Mouse (Mus musculus): Measurements from ENCODE around the gene Lonp1. TPM values are rescaled to one million over a fixed set of nuclear protein-coding genes. Genes with fewer than 3 reads are reported as not detected.
"Not testable (repeated sequence)": the region's sequence is repeated elsewhere in the genome, so short reads cannot be mapped to it uniquely, and the experiment has no call there.

Gene Lonp1
- polyA plus RNA-seq, 1 experiment from 2014 or later = 45.4 TPM

- not testable (repeated sequence) for H3K27me3 ChIP-seq (replicated peaks; ENCODE audit: control insufficient read depth, insufficient read depth, low read length); H3K9ac ChIP-seq (ENCODE audit: low read depth, low read length); ATAC-seq; H3K36me3 ChIP-seq (ENCODE audit: control insufficient read depth, insufficient read depth, low read length); H3K9me3 ChIP-seq (ENCODE audit: control insufficient read depth, low read length); H3K4me2 ChIP-seq (ENCODE audit: low read length); H3K27ac ChIP-seq (ENCODE audit: low read depth, low read length); H3K4me3 ChIP-seq (ENCODE audit: low read length)
- peaks cover 12% of the 10 kb centered on the region for H3K4me1 ChIP-seq (ENCODE audit: control insufficient read depth, insufficient read depth, low read depth, low read length)
- WGBS = 91% methylated on average over 27 of the region's 27 CpGs
These were observed 3.4 kb upstream of the Lonp1 start for GRCm38 (mm10) chr17:56629800-56630781.

DNA sequence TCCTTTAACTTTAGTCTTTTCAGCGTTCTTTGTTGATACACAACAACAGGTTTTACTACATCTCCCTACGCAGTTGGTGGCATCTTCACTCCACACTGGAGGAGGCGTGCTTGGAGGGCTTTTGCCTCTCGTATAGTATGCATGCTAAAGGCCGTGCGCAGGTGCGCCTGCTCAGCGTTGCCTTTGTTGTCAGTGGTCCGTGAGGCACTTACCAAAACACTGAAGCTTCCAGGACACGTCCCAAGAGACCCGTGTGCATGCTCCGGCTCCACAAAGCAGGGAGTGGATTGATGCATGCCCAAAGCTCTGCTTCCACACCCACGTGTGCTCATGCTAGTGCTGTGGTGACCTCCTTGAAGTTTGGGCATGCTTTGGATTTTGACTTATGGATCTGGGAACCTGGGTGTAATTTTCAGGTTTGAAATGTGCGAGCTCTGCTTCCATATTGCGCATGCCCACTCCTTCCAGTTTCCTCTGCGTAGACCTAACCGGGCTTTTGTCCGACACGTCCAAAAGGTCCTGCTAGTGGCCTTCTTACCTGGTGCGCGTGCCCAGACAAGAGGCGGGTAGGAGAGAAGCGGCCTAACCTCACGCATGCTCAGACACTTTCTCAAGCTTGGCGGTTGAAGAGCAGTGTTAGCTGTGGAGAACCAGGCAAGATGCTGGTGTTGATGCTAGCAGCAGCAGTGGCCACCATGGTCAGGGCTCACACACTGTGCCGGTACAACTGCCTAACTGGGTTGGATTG lies 1.0 kb upstream of the Lonp1 start, which contains the start of gene Catsperd:
Gene Catsperd (plus strand): TSS at position 614 of the 748 bp plus-strand sequence.
- Histone ChIP-seq H3K9me3 (ENCODE audit: control insufficient read depth, low read length) (no peaks in the 10 kb centered on the region), H3K9ac (ENCODE audit: low read depth, low read length) (peak within 1 kb of the TSS; percentile 89), H3K36me3 (ENCODE audit: control insufficient read depth, insufficient read depth, low read length) (peaks cover 3% of the 10 kb centered on the region; the same call in 1 of the 2 replicates), H3K4me1 (ENCODE audit: control insufficient read depth, insufficient read depth, low read depth, low read length) (peaks cover 15% of the 10 kb centered on the region), H3K27ac (ENCODE audit: low read depth, low read length) (peak within 1 kb of the TSS; percentile 77), H3K27me3 (replicated peaks; ENCODE audit: control insufficient read depth, insufficient read depth, low read length) (no peaks in the 10 kb centered on the region), H3K4me2 (ENCODE audit: low read length) (peak within 1 kb of the TSS; percentile 78), H3K4me3 (ENCODE audit: low read length) (peak within 1 kb of the TSS; percentile 89)
- WGBS = 11% methylated on average over 26 of the region's 26 CpGs
- peak; percentile 66 for ATAC-seq

- 2% methylated on average over 32 of the region's 32 CpGs for WGBS
- peak overlapping the region; percentile 77 for H3K27ac ChIP-seq (ENCODE audit: low read depth, low read length)
These were observed 427 bp downstream of the Lonp1 start for GRCm38 (mm10) chr17:56626260-56626659.

GRCm38 (mm10) chr17:56625495-56625894 lies 1.2 kb downstream of the Lonp1 start:
- 88% methylated on average over 3 of the region's 3 CpGs for WGBS

More at GRCm38 (mm10) chr17:56626260-56626659, 427 bp downstream of the Lonp1 start:
- H3K27me3 ChIP-seq (replicated peaks; ENCODE audit: control insufficient read depth, insufficient read depth, low read length) = no peaks in the 10 kb centered on the region
- ATAC-seq = no peak; the same call in 1 of the 2 replicates
- H3K9ac ChIP-seq (ENCODE audit: low read depth, low read length) = peak overlapping the region; percentile 89
- H3K4me2 ChIP-seq (ENCODE audit: low read length) = peak overlapping the region; percentile 96
- no peaks in the 10 kb centered on the region for H3K9me3 ChIP-seq (ENCODE audit: control insufficient read depth, low read length)
- peaks cover 15% of the 10 kb centered on the region for H3K4me1 ChIP-seq (ENCODE audit: control insufficient read depth, insufficient read depth, low read depth, low read length)
- H3K36me3 ChIP-seq (ENCODE audit: control insufficient read depth, insufficient read depth, low read length) = peaks cover 10% of the 10 kb centered on the region
- peak overlapping the region; percentile 89 for H3K4me3 ChIP-seq (ENCODE audit: low read length)

GRCm38 (mm10) chr17:56617628-56618027 lies 9.1 kb downstream of the Lonp1 start:
- Histone ChIP-seq H3K4me2 (ENCODE audit: low read length) (no peak overlapping the region), H3K9ac (ENCODE audit: low read depth, low read length) (no peak overlapping the region), H3K4me1 (ENCODE audit: control insufficient read depth, insufficient read depth, low read depth, low read length) (peaks cover 13% of the 10 kb centered on the region), H3K9me3 (ENCODE audit: control insufficient read depth, low read length) (no peaks in the 10 kb centered on the region), H3K27me3 (replicated peaks; ENCODE audit: control insufficient read depth, insufficient read depth, low read length) (no peaks in the 10 kb centered on the region), H3K27ac (ENCODE audit: low read depth, low read length) (no peak overlapping the region), H3K4me3 (ENCODE audit: low read length) (no peak overlapping the region), H3K36me3 (ENCODE audit: control insufficient read depth, insufficient read depth, low read length) (peaks cover 42% of the 10 kb centered on the region)
- 95% methylated on average over 8 of the region's 8 CpGs for WGBS
- no peak for ATAC-seq

More at GRCm38 (mm10) chr17:56625495-56625894, 1.2 kb downstream of the Lonp1 start:
- peak overlapping the region; percentile 89; the same call in 1 of the 2 replicates for H3K4me3 ChIP-seq (ENCODE audit: low read length)
- peak overlapping the region; percentile 96 for H3K4me2 ChIP-seq (ENCODE audit: low read length)
- H3K9me3 ChIP-seq (ENCODE audit: control insufficient read depth, low read length) = no peaks in the 10 kb centered on the region
- H3K4me1 ChIP-seq (ENCODE audit: control insufficient read depth, insufficient read depth, low read depth, low read length) = peaks cover 15% of the 10 kb centered on the region
- H3K9ac ChIP-seq (ENCODE audit: low read depth, low read length) = no peak overlapping the region
- no peaks in the 10 kb centered on the region for H3K27me3 ChIP-seq (replicated peaks; ENCODE audit: control insufficient read depth, insufficient read depth, low read length)
- ATAC-seq = no peak
- H3K27ac ChIP-seq (ENCODE audit: low read depth, low read length) = no peak overlapping the region
- peaks cover 15% of the 10 kb centered on the region for H3K36me3 ChIP-seq (ENCODE audit: control insufficient read depth, insufficient read depth, low read length)

- no peak for ATAC-seq
- H3K9ac ChIP-seq (ENCODE audit: low read depth, low read length) = no peak overlapping the region
- 94% methylated on average over 3 of the region's 3 CpGs for WGBS
These were observed 10.0 kb downstream of the Lonp1 start for GRCm38 (mm10) chr17:56616725-56617124.

DNA sequence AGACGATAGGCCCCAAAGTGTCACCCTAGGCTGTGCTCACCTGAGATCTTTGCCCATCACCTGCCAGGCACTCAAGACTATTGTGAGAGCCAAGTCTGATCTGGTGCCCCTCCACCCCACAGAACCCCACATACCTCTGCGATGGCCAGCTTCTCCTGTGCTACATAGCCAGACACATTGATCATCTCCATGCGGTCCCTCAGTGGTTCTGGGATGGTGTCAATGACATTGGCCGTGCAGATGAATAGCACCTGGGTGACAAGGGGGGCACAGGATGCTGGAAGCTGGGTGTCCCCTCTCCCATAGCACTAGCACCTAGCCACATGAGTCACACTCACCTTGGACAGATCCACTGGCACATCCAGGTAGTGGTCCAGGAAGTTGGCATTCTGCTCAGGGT lies 10.9 kb downstream of the Lonp1 start:
- Histone ChIP-seq H3K27ac (ENCODE audit: low read depth, low read length) (no peak overlapping the region), H3K36me3 (ENCODE audit: control insufficient read depth, insufficient read depth, low read length) (peaks cover 33% of the 10 kb centered on the region), H3K4me1 (ENCODE audit: control insufficient read depth, insufficient read depth, low read depth, low read length) (peaks cover 13% of the 10 kb centered on the region), H3K4me2 (ENCODE audit: low read length) (no peak overlapping the region), H3K27me3 (replicated peaks; ENCODE audit: control insufficient read depth, insufficient read depth, low read length) (no peaks in the 10 kb centered on the region), H3K9ac (ENCODE audit: low read depth, low read length) (no peak overlapping the region), H3K9me3 (ENCODE audit: control insufficient read depth, low read length) (no peaks in the 10 kb centered on the region), H3K4me3 (ENCODE audit: low read length) (no peak overlapping the region)
- no peak for ATAC-seq
- WGBS = 89% methylated on average over 4 of the region's 4 CpGs

More at GRCm38 (mm10) chr17:56616725-56617124, 10.0 kb downstream of the Lonp1 start:
- H3K4me1 ChIP-seq (ENCODE audit: control insufficient read depth, insufficient read depth, low read depth, low read length) = peaks cover 13% of the 10 kb centered on the region
- H3K9me3 ChIP-seq (ENCODE audit: control insufficient read depth, low read length) = no peaks in the 10 kb centered on the region
- peaks cover 39% of the 10 kb centered on the region for H3K36me3 ChIP-seq (ENCODE audit: control insufficient read depth, insufficient read depth, low read length)
- no peaks in the 10 kb centered on the region for H3K27me3 ChIP-seq (replicated peaks; ENCODE audit: control insufficient read depth, insufficient read depth, low read length)
- H3K27ac ChIP-seq (ENCODE audit: low read depth, low read length) = no peak overlapping the region
- H3K4me3 ChIP-seq (ENCODE audit: low read length) = no peak overlapping the region
- no peak overlapping the region for H3K4me2 ChIP-seq (ENCODE audit: low read length)

- H3K9ac ChIP-seq (ENCODE audit: low read depth, low read length) = peak overlapping the region; percentile 7
- ATAC-seq = no peak
- H3K4me3 ChIP-seq (ENCODE audit: low read length) = no peak overlapping the region
- 88% methylated on average over 11 of the region's 11 CpGs for WGBS
- H3K4me2 ChIP-seq (ENCODE audit: low read length) = peak overlapping the region; percentile 80; the same call in 1 of the 2 replicates
- H3K27me3 ChIP-seq (replicated peaks; ENCODE audit: control insufficient read depth, insufficient read depth, low read length) = no peaks in the 10 kb centered on the region
- peaks cover 28% of the 10 kb centered on the region for H3K36me3 ChIP-seq (ENCODE audit: control insufficient read depth, insufficient read depth, low read length)
- no peak overlapping the region for H3K27ac ChIP-seq (ENCODE audit: low read depth, low read length)
- no peaks in the 10 kb centered on the region for H3K9me3 ChIP-seq (ENCODE audit: control insufficient read depth, low read length)
- peaks cover 19% of the 10 kb centered on the region for H3K4me1 ChIP-seq (ENCODE audit: control insufficient read depth, insufficient read depth, low read depth, low read length)
These were observed 11.4 kb downstream of the Lonp1 start for GRCm38 (mm10) chr17:56615136-56615784.
